Mouse (Mus musculus): ENCODE data around the gene Ralgps1.

Gene Ralgps1

DNA sequence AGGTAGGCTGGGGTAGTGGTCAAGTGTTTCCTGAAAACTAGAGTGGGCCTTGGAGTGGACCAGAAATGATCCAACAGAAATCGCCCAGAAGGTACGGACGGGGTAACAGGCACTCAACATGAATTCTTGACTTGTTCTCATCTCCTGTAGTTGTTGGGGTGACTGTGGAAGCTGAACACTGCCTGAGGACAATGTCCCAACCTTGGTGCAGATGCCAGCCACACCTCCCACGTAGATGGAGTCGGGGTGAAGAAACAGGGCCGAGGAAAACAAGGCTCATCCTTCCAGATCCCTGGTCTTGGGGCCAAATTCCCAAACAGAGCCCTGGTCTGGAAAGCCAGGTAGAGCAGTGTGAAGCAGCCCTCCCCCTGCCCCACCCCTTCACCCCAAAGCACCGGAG is 122.7 kb downstream of the Ralgps1 start:
- no peak for DNase-seq (ENCODE audit: low read depth in 1 of 2, low spot score in 2 of 2)

DNA sequence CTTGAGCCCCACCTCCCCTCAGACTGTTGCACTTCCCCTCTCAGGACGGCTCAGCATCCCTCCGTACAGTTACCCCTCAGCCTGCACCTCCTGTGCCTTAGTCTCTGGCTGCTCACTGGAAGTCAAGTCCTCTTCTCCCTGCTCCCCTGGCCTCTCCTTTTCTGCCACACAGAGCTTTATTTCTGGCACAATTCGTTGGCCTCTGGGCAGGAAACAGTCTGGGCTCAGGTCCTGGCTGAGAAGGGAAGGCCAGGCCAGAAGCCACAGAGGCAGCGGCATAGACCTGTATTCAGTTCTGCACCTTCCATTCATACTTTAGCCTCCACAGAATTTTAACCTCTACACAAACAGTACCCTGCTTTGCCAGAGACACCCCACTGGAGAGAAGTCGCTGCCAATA is 124.4 kb downstream of the Ralgps1 start:
- no peak for DNase-seq (ENCODE audit: low read depth in 1 of 2, low spot score in 2 of 2)

GRCm38 (mm10) chr2:33245350-33245749 is 125.9 kb downstream of the Ralgps1 start:
- no peak for DNase-seq (ENCODE audit: low read depth in 1 of 2, low spot score in 2 of 2)

DNA sequence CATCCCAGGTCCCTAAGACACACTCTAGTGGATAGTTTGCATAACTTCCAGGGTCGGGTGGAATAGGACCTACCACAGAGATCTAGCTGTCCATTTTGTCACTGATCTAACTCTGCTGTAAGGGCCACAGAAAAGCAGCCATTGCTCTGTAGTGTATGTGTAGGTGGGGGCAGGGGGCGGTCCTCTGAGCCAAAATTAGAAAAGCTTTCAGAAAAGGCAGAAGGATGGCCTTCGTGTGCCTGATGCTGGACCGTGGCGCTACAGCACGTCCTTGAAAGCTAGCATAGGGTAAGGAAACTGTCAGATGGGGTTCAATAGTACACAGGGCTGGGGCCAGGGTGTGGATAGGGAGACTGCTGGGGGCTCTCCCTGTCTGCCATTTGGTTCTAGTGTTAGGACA is 126.4 kb downstream of the Ralgps1 start:
- no peak for DNase-seq (ENCODE audit: low read depth in 1 of 2, low spot score in 2 of 2)

GRCm38 (mm10) chr2:33237581-33237980 is 133.7 kb downstream of the Ralgps1 start:
- no peak for DNase-seq (ENCODE audit: low read depth in 1 of 2, low spot score in 2 of 2)

GRCm38 (mm10) chr2:33234848-33235247 is 136.4 kb downstream of the Ralgps1 start:
- no peak for DNase-seq (ENCODE audit: low read depth in 1 of 2, low spot score in 2 of 2)

GRCm38 (mm10) chr2:33233856-33234255 is 137.4 kb downstream of the Ralgps1 start:
- DNase-seq (ENCODE audit: low read depth in 1 of 2, low spot score in 2 of 2) = no peak

- DNase-seq (ENCODE audit: low read depth in 1 of 2, low spot score in 2 of 2) = no peak
Observed at GRCm38 (mm10) chr2:33232782-33233570, 138.3 kb downstream of the Ralgps1 start.

- no peak for DNase-seq (ENCODE audit: low read depth in 1 of 2, low spot score in 2 of 2)
Observed at GRCm38 (mm10) chr2:33231788-33232187, 139.5 kb downstream of the Ralgps1 start.

- no peak for DNase-seq (ENCODE audit: low read depth in 1 of 2, low spot score in 2 of 2)
Observed at GRCm38 (mm10) chr2:33230701-33231100, 140.6 kb downstream of the Ralgps1 start.

GRCm38 (mm10) chr2:33228551-33228950 is 142.7 kb downstream of the Ralgps1 start:
- no peak for DNase-seq (ENCODE audit: low read depth in 1 of 2, low spot score in 2 of 2)

GRCm38 (mm10) chr2:33228077-33228476 is 143.2 kb downstream of the Ralgps1 start:
- DNase-seq (ENCODE audit: low read depth in 1 of 2, low spot score in 2 of 2) = no peak

GRCm38 (mm10) chr2:33225921-33226320 is 145.4 kb downstream of the Ralgps1 start:
- DNase-seq (ENCODE audit: low read depth in 1 of 2, low spot score in 2 of 2) = no peak

- no peak for DNase-seq (ENCODE audit: low read depth in 1 of 2, low spot score in 2 of 2)
Observed at GRCm38 (mm10) chr2:33223656-33224358, 147.5 kb downstream of the Ralgps1 start.

GRCm38 (mm10) chr2:33222480-33222879 is 148.8 kb downstream of the Ralgps1 start:
- no peak for DNase-seq (ENCODE audit: low read depth in 1 of 2, low spot score in 2 of 2)

- no peak for DNase-seq (ENCODE audit: low read depth in 1 of 2, low spot score in 2 of 2)
Observed at GRCm38 (mm10) chr2:33221339-33221900, 149.9 kb downstream of the Ralgps1 start.

DNA sequence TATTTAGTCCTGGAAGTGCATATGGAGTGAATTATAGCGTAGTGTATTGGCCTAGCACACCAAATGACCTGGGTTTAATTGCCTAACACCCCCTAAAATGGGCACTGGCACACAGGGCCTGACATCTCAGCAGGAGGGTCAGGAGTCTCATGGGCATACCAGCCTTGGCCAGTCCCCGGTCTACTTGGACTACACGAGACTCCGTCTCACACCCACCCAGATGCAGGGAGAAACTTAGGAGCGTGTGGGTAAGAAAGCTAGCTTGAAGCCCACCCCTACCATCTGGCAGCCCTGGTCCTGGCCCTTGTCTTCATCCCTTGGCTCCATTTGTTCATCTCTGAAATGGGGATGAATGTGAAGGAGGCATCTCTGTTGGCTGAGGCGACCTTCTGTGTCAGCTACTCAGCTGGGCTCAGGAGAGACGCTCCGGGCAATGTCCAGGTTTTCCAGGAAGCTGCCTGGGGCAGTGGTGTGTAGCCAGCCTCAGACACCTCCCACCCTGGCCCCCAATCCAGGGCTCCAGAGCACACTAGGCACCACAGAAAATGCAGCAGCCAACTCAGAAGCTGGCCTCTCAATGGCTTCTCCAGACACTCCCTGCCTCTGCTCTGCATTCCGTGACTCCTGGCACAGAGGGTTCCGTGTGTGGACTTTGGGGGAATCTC is 150.5 kb downstream of the Ralgps1 start:
- DNase-seq (ENCODE audit: low read depth in 1 of 2, low spot score in 2 of 2) = no peak

GRCm38 (mm10) chr2:33220246-33220645 is 151.0 kb downstream of the Ralgps1 start:
- no peak for DNase-seq (ENCODE audit: low read depth in 1 of 2, low spot score in 2 of 2)

- no peak for DNase-seq (ENCODE audit: low read depth in 1 of 2, low spot score in 2 of 2)
Observed at GRCm38 (mm10) chr2:33219637-33220036, 151.6 kb downstream of the Ralgps1 start.

GRCm38 (mm10) chr2:33218903-33219625 is 152.2 kb downstream of the Ralgps1 start:
- DNase-seq (ENCODE audit: low read depth in 1 of 2, low spot score in 2 of 2) = no peak

DNA sequence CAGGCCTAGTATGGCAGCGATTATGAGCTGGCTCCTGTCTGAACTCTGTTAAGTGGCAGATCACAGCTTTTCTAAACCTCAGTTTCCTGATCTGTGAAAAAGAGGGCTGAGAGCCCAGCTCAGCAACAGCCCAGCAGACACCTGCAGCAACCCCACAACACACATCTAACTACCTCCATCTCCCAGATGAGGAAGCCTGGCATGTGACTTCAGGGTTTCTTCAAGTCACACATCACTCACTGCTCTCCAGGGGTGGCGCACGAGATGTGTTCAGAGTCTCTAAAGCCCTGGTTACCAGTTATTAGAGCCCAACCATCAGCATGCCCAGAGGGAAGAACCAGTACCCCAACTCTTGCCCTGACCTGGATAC is 153.9 kb downstream of the Ralgps1 start:
- DNase-seq (ENCODE audit: low read depth in 1 of 2, low spot score in 2 of 2) = no peak

All from monocyte, adult 2 months (primary cell).